Mouse (Mus musculus): ENCODE measurements around the gene Sh3bp1.

- TF ChIP-seq GATA1 (IDR thresholded peaks at IDR 0.05; ENCODE audit: borderline replicate concordance, low read length): no peak
- no peak for TF ChIP-seq FLI1 (IDR thresholded peaks at IDR 0.05; ENCODE audit: low read length)
Measured at GRCm38 (mm10) chr15:78931577-78931976, 32.0 kb downstream of the Sh3bp1 start.
